Mouse (Mus musculus) limb, embryonic 10.5 days (tissue): ENCODE measurements around the gene Map3k5. TPM values are rescaled to one million over a fixed set of nuclear protein-coding genes. Genes with fewer than 3 reads are reported as not detected.

Source experiments
- DNase-seq: peaks from one replicate; pipeline ENCODE4 v3.0.0-alpha.2; 2017; ENCODE audit warnings: low spot score
- H3K27ac ChIP-seq: fragments of 300-500 bp; sonication (generic); 2 replicates; pipeline ENCODE4 v1.5.1; 2016; ENCODE audit warnings: mild to moderate bottlenecking
- H3K27me3 ChIP-seq: fragments of 300-500 bp; sonication (generic); 2 replicates; pipeline ENCODE4 v1.6.1; 2016; ENCODE audit warnings: low read depth, mild to moderate bottlenecking; ENCODE audit not compliant: poor library complexity, severe bottlenecking
- H3K36me3 ChIP-seq: fragments of 300-500 bp; sonication (generic); 2 replicates; pipeline ENCODE4 v1.6.1; 2016; ENCODE audit warnings: mild to moderate bottlenecking, moderate library complexity
- H3K4me1 ChIP-seq: fragments of 300-500 bp; sonication (generic); 2 replicates; pipeline ENCODE4 v1.6.1; 2016
- H3K4me3 ChIP-seq: fragments of 300-500 bp; sonication (generic); 2 replicates; pipeline ENCODE4 v1.5.1; 2016; ENCODE audit warnings: mild to moderate bottlenecking, moderate library complexity
- H3K9me3 ChIP-seq: fragments of 300-500 bp; sonication (generic); replicated peaks from 2 replicates; pipeline ENCODE4 v1.6.1; 2016; ENCODE audit warnings: mild to moderate bottlenecking
- WGBS: fragments of 180-500 bp; shearing (Covaris S2); methylation state at CpG from one replicate; pipeline ENCODE4 v1.1.7; 2016; 5-methylcytosine and 5-hydroxymethylcytosine counted together
- polyA plus RNA-seq: library from polyadenylated mRNA; unstranded; fragments of >200 nt; fragmentation: Nextera tagmentation; extraction: Ambion mirVana; gene quantifications from 2 replicates; pipeline ENCODE4 v1.2.1, GENCODE M21; 2016

Map3k5 gene
- polyA plus RNA-seq, 1 experiment from 2014 or later, result 0.44 TPM

- WGBS, result 66% methylated on average over 4 of the region's 4 CpGs
- Histone ChIP-seq H3K4me1 (0 out of 2 replicates have a peak, but pooled peaks cover 2% of the 10 kb centered on the region), H3K36me3 (no peaks in the 10 kb centered on the region), H3K4me3 (no peak overlapping the region), H3K27me3 (no peaks in the 10 kb centered on the region), H3K27ac (no peak overlapping the region), H3K9me3 (no peaks in the 10 kb centered on the region)
- DNase-seq, result no peak
Observed at GRCm38 (mm10) chr10:20158756-20159155, 224.5 kb downstream of the Map3k5 start.

DNA sequence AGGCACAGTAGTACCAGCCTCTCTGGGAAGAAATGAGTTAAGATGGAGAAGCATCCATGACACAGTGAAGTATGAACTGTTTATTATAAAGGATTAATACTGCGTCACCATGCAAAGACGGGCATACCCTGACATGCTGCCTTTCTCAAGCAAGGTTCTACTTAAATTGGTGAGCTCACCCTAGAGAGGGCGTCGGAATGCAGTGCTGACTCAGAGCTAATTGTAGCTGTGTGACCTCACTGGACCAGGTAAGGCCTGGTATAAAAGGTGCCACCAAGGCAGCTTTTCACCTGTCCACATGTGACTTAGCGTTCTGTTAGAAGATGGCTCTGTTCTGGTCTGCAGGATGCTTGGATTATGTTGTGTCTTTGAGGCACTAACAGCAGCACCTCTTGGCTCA, 225.0 kb downstream of the Map3k5 start:
- Histone ChIP-seq H3K9me3 (no peaks in the 10 kb centered on the region), H3K4me1 (0 out of 2 replicates have a peak, but pooled peaks cover 2% of the 10 kb centered on the region), H3K36me3 (no peaks in the 10 kb centered on the region), H3K27me3 (no peaks in the 10 kb centered on the region), H3K4me3 (no peak overlapping the region), H3K27ac (no peak overlapping the region)
- DNase-seq, result no peak
- 86% methylated on average over 5 of the region's 5 CpGs for WGBS

DNA sequence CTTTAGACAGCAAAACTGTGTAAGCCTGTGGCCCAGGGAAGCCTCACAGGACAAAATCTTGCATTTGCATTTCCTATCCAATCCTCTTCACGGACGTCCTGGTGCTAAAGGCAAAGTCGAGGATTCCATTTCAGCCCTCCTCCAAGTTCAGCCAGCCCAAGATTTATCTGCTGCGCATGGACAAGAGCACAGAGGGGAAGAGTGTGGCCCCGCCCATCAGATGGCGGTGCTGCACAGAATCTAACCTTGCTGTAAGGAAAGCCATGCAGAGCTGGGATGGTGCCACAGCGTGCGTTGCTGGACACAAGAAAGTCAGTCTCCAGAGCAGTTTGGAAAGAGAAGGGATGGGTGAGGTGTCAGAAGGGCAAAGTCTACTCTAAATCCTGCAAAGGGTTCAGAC, 226.6 kb downstream of the Map3k5 start:
- no peak overlapping the region for H3K4me3 ChIP-seq
- H3K36me3 ChIP-seq, result no peaks in the 10 kb centered on the region
- H3K9me3 ChIP-seq, result no peaks in the 10 kb centered on the region
- WGBS, result 72% methylated on average over 8 of the region's 8 CpGs
- H3K27me3 ChIP-seq, result no peaks in the 10 kb centered on the region
- DNase-seq, result no peak
- H3K4me1 ChIP-seq, result 0 out of 2 replicates have a peak, but pooled peaks cover 2% of the 10 kb centered on the region
- no peak overlapping the region for H3K27ac ChIP-seq

GRCm38 (mm10) chr10:20164810-20165209, 230.5 kb downstream of the Map3k5 start:
- Histone ChIP-seq H3K4me1 (0 out of 2 replicates have a peak, but pooled peaks cover 2% of the 10 kb centered on the region), H3K36me3 (no peaks in the 10 kb centered on the region), H3K27ac (no peak overlapping the region), H3K4me3 (no peak overlapping the region), H3K9me3 (no peaks in the 10 kb centered on the region), H3K27me3 (0 out of 2 replicates have a peak, but pooled peaks cover 6% of the 10 kb centered on the region)
- whole genome bisulfite sequencing, result 93% methylated on average over 5 of the region's 5 CpGs
- DNase-seq, result no peak

GRCm38 (mm10) chr10:20166797-20167196, 232.5 kb downstream of the Map3k5 start:
- 77% methylated on average over 11 of the region's 11 CpGs for WGBS
- Histone ChIP-seq H3K4me3 (no peak overlapping the region), H3K4me1 (peaks cover 13% of the 10 kb centered on the region), H3K9me3 (no peaks in the 10 kb centered on the region), H3K27ac (no peak overlapping the region), H3K27me3 (0 out of 2 replicates have a peak, but pooled peaks cover 6% of the 10 kb centered on the region), H3K36me3 (no peaks in the 10 kb centered on the region)
- DNase-seq, result no peak

DNA sequence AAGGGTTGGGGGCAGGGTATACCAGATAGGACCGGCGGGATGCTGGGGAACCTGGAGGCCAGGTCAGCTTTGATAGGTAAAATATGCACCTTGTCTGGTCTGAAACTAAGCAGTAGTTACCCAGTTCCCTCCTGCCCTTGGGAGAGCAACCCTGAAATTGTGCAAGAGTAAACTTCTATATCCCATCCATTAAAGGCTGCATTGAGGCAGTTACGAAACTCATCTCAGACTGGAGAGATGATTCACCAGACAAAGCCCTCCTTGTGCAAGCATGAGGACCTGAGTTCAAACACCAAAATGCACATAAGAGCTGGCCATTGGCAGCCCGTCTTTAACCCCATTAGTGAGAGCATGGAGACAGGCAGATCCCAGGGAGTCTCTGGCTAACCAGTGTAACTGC, 233.2 kb downstream of the Map3k5 start:
- no peak overlapping the region for H3K27ac ChIP-seq

GRCm38 (mm10) chr10:20169182-20169674, 235.0 kb downstream of the Map3k5 start:
- peaks cover 10% of the 10 kb centered on the region for H3K4me1 ChIP-seq
- H3K36me3 ChIP-seq, result no peaks in the 10 kb centered on the region
- H3K27ac ChIP-seq, result no peak overlapping the region
- H3K27me3 ChIP-seq, result 0 out of 2 replicates have a peak, but pooled peaks cover 6% of the 10 kb centered on the region
- no peaks in the 10 kb centered on the region for H3K9me3 ChIP-seq
- no peak for DNase-seq
- H3K4me3 ChIP-seq, result no peak overlapping the region
- WGBS, result 90% methylated on average over 3 of the region's 3 CpGs

More for the DNA sequence above, 233.2 kb downstream of the Map3k5 start:
- 85% methylated on average over 4 of the region's 4 CpGs for WGBS
- H3K27me3 ChIP-seq, result 0 out of 2 replicates have a peak, but pooled peaks cover 6% of the 10 kb centered on the region
- no peak for DNase-seq
- no peaks in the 10 kb centered on the region for H3K9me3 ChIP-seq
- H3K4me3 ChIP-seq, result no peak overlapping the region
- H3K36me3 ChIP-seq, result no peaks in the 10 kb centered on the region
- H3K4me1 ChIP-seq, result peaks cover 13% of the 10 kb centered on the region

- H3K4me3 ChIP-seq, result peak overlapping the region; percentile 29
- H3K4me1 ChIP-seq, result peaks cover 10% of the 10 kb centered on the region
- H3K27me3 ChIP-seq, result 0 out of 2 replicates have a peak, but pooled peaks cover 6% of the 10 kb centered on the region
- H3K9me3 ChIP-seq, result no peaks in the 10 kb centered on the region
- 0 out of 2 replicates have a peak overlapping the region, but pooled peaks have one; percentile 14 for H3K27ac ChIP-seq
- WGBS, result 32% methylated on average over 19 of the region's 19 CpGs
- H3K36me3 ChIP-seq, result no peaks in the 10 kb centered on the region
- no peak for DNase-seq
Observed at GRCm38 (mm10) chr10:20169927-20170604, 235.8 kb downstream of the Map3k5 start.

- Histone ChIP-seq H3K27ac (0 out of 2 replicates have a peak overlapping the region, but pooled peaks have one; percentile 14), H3K4me3 (peak overlapping the region; percentile 29)
Observed at GRCm38 (mm10) chr10:20170605-20171088, 236.4 kb downstream of the Map3k5 start.

DNA sequence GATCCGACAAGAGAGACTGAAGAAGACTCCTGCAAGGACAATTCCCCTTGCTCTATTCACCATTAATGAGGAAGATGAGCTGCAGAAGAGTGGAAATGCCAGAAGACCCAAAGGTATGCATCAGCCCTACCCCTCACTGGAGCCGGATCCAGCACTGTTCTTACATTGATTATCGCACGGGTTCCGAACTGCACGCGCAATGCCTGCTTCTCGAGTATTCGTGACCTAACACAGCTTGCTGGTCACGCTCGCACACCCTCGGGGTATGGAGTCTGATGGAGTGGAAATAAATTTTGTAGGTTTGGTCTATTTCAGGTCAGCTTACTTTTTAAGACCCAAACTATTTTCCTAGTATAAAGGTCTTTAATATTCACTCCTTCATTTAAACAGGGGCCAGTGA, 236.9 kb downstream of the Map3k5 start:
- Histone ChIP-seq H3K4me3 (no peak overlapping the region), H3K27me3 (0 out of 2 replicates have a peak, but pooled peaks cover 6% of the 10 kb centered on the region), H3K27ac (no peak overlapping the region), H3K4me1 (peaks cover 10% of the 10 kb centered on the region), H3K36me3 (no peaks in the 10 kb centered on the region), H3K9me3 (no peaks in the 10 kb centered on the region)
- DNase-seq, result no peak
- 90% methylated on average over 12 of the region's 12 CpGs for WGBS

More at GRCm38 (mm10) chr10:20170605-20171088, 236.4 kb downstream of the Map3k5 start:
- 55% methylated on average over 11 of the region's 11 CpGs for WGBS
- peaks cover 10% of the 10 kb centered on the region for H3K4me1 ChIP-seq
- 0 out of 2 replicates have a peak, but pooled peaks cover 6% of the 10 kb centered on the region for H3K27me3 ChIP-seq
- DNase-seq, result peak; percentile 80
- H3K36me3 ChIP-seq, result no peaks in the 10 kb centered on the region
- H3K9me3 ChIP-seq, result no peaks in the 10 kb centered on the region

DNA sequence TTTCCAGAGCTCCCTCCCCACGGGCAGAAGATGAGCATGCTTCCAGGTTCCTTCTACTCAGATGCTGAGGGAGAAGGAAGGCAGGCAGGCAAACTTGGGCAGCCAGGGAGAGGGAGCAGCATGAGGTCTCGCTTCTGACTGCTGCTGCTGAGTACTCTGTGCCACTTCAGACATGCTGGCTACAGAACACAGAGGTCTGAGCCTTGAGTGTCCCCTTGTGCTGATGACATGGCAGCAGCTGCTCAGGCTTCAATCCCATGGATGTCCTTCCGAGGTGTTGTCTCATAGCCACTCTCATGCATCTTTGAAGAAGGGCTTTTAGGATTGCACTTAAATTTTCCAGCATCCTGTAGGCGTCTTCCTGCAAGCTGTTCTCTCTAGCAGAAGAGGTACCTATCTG, 237.5 kb downstream of the Map3k5 start:
- no peaks in the 10 kb centered on the region for H3K9me3 ChIP-seq
- 0 out of 2 replicates have a peak, but pooled peaks cover 6% of the 10 kb centered on the region for H3K27me3 ChIP-seq
- H3K4me3 ChIP-seq, result no peak overlapping the region
- H3K36me3 ChIP-seq, result no peaks in the 10 kb centered on the region
- no peak for DNase-seq
- H3K27ac ChIP-seq, result no peak overlapping the region
- WGBS, result 66% methylated on average over 4 of the region's 4 CpGs
- H3K4me1 ChIP-seq, result peaks cover 10% of the 10 kb centered on the region

DNA sequence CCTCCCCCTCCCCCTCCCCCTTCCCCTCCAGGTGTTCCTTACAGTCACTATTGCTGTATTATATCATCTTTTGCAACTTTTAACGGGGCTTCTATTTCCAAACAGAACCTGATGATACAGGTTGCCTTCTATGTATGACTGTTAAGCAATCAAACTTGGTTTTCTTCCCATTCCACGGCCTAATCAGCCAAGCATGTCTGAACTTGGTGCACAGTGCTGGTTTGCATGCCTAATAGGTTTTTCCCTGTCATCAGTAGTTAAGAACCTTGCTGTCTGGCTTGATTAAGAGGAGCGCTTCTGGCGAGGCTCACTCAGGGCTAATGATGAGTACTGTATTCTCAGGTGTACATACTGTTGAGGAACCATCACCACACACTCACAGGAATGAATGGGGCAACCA, 239.5 kb downstream of the Map3k5 start:
- 80% methylated on average over 4 of the region's 4 CpGs for WGBS
- H3K36me3 ChIP-seq, result no peaks in the 10 kb centered on the region
- H3K27me3 ChIP-seq, result 0 out of 2 replicates have a peak, but pooled peaks cover 4% of the 10 kb centered on the region
- H3K27ac ChIP-seq, result no peak overlapping the region
- no peak for DNase-seq
- H3K4me1 ChIP-seq, result peaks cover 13% of the 10 kb centered on the region
- no peak overlapping the region for H3K4me3 ChIP-seq
- H3K9me3 ChIP-seq, result no peaks in the 10 kb centered on the region

GRCm38 (mm10) chr10:20176054-20176453, 241.8 kb downstream of the Map3k5 start:
- WGBS, result 71% methylated on average over 7 of the region's 7 CpGs
- Histone ChIP-seq H3K27ac (no peak overlapping the region), H3K9me3 (no peaks in the 10 kb centered on the region), H3K4me1 (peaks cover 11% of the 10 kb centered on the region), H3K36me3 (no peaks in the 10 kb centered on the region), H3K27me3 (no peaks in the 10 kb centered on the region), H3K4me3 (no peak overlapping the region)
- DNase-seq, result no peak
